Mouse (Mus musculus) lung, embryonic 14.5 days (tissue): ENCODE measurements around the gene Rhobtb1. TPM values are rescaled to one million over a fixed set of nuclear protein-coding genes. Genes with fewer than 3 reads are reported as not detected.
A peak's percentile ranks its signal among the peaks of the same experiment; 100 is the strongest.

ENCODE experiments used
- ATAC-seq: fragments of 200-750 bp; cut with Nextera tagmentation; 2 replicates; pipeline ENCODE4 v1.8.0; 2017; ENCODE audit warnings: mild to moderate bottlenecking, moderate TSS enrichment, moderate library complexity; ENCODE audit not compliant: insufficient read depth
- DNase-seq: peaks from one replicate; pipeline ENCODE4 v3.0.0-alpha.2; 2015
- H3K27ac ChIP-seq: fragments of 300-500 bp; sonication (generic); 2 replicates; pipeline ENCODE4 v1.5.1; 2014; ENCODE audit warnings: low read depth, mild to moderate bottlenecking, moderate library complexity
- H3K27me3 ChIP-seq: fragments of 300-500 bp; sonication (generic); 2 replicates; pipeline ENCODE4 v1.6.1; 2014; ENCODE audit warnings: low read length, control low read depth; ENCODE audit not compliant: insufficient read depth
- H3K36me3 ChIP-seq: fragments of 300-500 bp; sonication (generic); 2 replicates; pipeline ENCODE4 v1.6.1; 2014; ENCODE audit warnings: control low read depth; ENCODE audit not compliant: insufficient read depth
- H3K4me1 ChIP-seq: fragments of 300-500 bp; sonication (generic); 2 replicates; pipeline ENCODE4 v1.6.1; 2014; ENCODE audit warnings: antibody characterized with exemption, control low read depth; ENCODE audit not compliant: insufficient read depth
- H3K4me2 ChIP-seq: fragments of 300-500 bp; sonication (generic); 2 replicates; pipeline ENCODE4 v1.6.1; 2014; ENCODE audit warnings: mild to moderate bottlenecking
- H3K4me3 ChIP-seq: fragments of 300-500 bp; sonication (generic); 2 replicates; pipeline ENCODE4 v1.5.1; 2014; ENCODE audit warnings: low read depth, low read length
- H3K9ac ChIP-seq: fragments of 300-500 bp; sonication (generic); 2 replicates; pipeline ENCODE4 v1.6.1; 2014
- H3K9me3 ChIP-seq: fragments of 300-500 bp; sonication (generic); 2 replicates; pipeline ENCODE4 v1.6.1; 2016; ENCODE audit warnings: low read depth, low read length, control low read depth
- CTCF ChIP-seq: IDR thresholded peaks from 2 replicates; pipeline ENCODE4 v1.5.1; 2016; ENCODE audit warnings: antibody characterized with exemption, low read depth
- WGBS: fragments of 180-500 bp; shearing (Covaris S2); extraction: QIAGEN DNeasy Blood & Tissue Kit; methylation state at CpG from one replicate; pipeline ENCODE4 v1.1.7; 2014; 5-methylcytosine and 5-hydroxymethylcytosine counted together
- polyA plus RNA-seq: library from polyadenylated mRNA; unstranded; fragments of >200 nt; fragmentation: Nextera tagmentation; extraction: Ambion mirVana; gene quantifications from 2 replicates; pipeline ENCODE4 v1.2.1, GENCODE M21; 2014

Rhobtb1 gene
- polyA plus RNA-seq, 1 experiment from 2014 or later = 19.4 TPM

DNA sequence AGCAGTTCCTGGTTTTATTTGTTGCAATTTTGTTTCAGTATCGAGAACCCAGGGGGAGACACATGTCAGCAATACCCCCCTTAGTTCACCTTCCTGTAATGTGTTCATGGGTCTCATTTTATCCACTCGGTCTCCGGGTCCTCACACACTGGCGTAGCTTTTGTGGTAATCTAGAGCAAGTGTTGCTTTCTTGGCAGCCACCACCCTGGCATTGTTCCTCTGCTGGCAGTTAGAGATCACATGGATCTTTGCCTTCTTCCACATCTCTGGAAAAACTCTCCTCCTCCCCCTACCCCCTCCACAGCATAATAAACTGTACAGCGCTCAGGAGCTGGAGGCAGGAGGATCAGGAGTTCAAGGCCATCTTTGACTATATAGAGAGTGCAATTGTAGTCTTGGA lies 41.0 kb downstream of the Rhobtb1 start:
- H3K27me3 ChIP-seq = no peaks in the 10 kb centered on the region
- TF ChIP-seq CTCF = no peak
- 94% methylated on average over 5 of the region's 5 CpGs for WGBS
- H3K4me1 ChIP-seq = no peaks in the 10 kb centered on the region
- no peaks in the 10 kb centered on the region for H3K36me3 ChIP-seq
- DNase-seq (no peak), ATAC-seq (no peak)
- no peak overlapping the region for H3K27ac ChIP-seq
- H3K4me3 ChIP-seq = no peak overlapping the region
- H3K4me2 ChIP-seq = no peak overlapping the region
- no peaks in the 10 kb centered on the region for H3K9me3 ChIP-seq
- no peak overlapping the region for H3K9ac ChIP-seq

- no peaks in the 10 kb centered on the region for H3K27me3 ChIP-seq
- WGBS = 87% methylated on average over 10 of the region's 10 CpGs
- no peak overlapping the region for H3K4me2 ChIP-seq
- no peak overlapping the region for H3K27ac ChIP-seq
- no peak overlapping the region for H3K4me3 ChIP-seq
- DNase-seq (no peak), ATAC-seq (no peak)
- no peak for TF ChIP-seq CTCF
- no peaks in the 10 kb centered on the region for H3K4me1 ChIP-seq
- H3K9ac ChIP-seq = no peak overlapping the region
- H3K9me3 ChIP-seq = no peaks in the 10 kb centered on the region
- H3K36me3 ChIP-seq = no peaks in the 10 kb centered on the region
Observed at GRCm38 (mm10) chr10:69193721-69194120, 42.5 kb downstream of the Rhobtb1 start.

DNA sequence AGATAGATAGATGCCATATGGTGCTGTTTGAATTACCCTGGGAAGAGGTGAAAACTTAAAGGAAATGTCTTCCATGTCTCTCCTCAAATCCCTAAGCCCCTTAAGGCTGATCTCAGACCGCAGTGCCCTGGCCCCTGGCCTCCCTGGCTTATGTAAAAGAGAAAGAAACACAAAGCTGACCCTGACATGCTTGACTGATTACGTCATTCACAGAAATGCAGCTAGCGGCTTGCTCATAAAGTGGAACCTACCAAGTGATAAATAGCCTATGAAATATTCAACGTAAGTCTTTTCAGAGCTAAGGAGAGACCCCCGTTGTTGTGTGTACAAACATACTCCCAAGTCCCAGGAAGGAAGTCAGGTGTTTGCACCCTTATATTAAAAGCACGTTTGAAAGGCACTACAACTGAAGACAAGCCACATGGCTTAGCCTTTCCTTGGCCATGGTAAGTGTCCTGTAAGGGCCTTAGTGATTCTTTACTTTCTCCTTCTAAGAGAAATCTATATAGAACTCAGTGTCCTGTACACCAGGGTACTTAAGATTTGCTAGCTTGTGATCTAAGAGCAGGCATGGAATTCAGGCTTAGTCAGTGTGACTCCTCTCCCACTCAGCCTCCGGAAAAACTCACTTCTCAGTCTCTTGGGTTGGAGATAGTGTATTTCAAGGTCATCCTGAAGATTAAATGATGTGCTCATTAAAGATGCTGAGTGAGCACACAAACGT lies 53.6 kb downstream of the Rhobtb1 start:
- Histone ChIP-seq H3K9ac (no peak overlapping the region), H3K36me3 (no peaks in the 10 kb centered on the region), H3K4me1 (no peaks in the 10 kb centered on the region), H3K9me3 (no peaks in the 10 kb centered on the region), H3K4me2 (no peak overlapping the region), H3K4me3 (no peak overlapping the region), H3K27me3 (no peaks in the 10 kb centered on the region), H3K27ac (no peak overlapping the region)
- DNase-seq (peak; percentile 44), ATAC-seq (no peak; the same call in 1 of the 2 replicates)
- TF ChIP-seq CTCF = no peak
- WGBS = 40% methylated on average over 8 of the region's 8 CpGs

DNA sequence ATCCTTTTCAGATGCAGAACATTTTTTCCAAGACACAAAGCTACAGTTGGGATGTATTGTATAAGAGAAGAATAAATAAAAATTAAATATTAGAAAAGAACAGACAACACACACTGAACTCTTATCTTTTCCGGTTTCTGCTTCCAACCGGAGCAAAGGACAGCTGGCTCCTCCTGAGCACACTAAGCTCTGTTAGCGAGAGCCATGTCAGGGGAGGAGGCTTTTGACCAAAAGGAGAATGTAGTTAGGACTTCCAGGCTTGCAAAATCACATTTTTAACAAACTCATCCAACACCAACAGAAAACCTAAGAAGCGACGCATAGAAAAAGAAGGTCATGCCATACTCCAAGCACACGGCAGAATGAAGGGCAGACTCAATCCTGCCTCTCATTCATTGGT lies 54.8 kb downstream of the Rhobtb1 start:
- Histone ChIP-seq H3K27ac (no peak overlapping the region), H3K4me1 (no peaks in the 10 kb centered on the region), H3K27me3 (no peaks in the 10 kb centered on the region), H3K9me3 (no peaks in the 10 kb centered on the region), H3K9ac (no peak overlapping the region), H3K4me2 (no peak overlapping the region), H3K36me3 (no peaks in the 10 kb centered on the region), H3K4me3 (no peak overlapping the region)
- no peak for DNase-seq
- TF ChIP-seq CTCF = no peak
- ATAC-seq = no peak
- WGBS = 73% methylated on average over 6 of the region's 6 CpGs

- no peaks in the 10 kb centered on the region for H3K27me3 ChIP-seq
- TF ChIP-seq CTCF = no peak
- ATAC-seq = no peak
- no peak overlapping the region for H3K4me2 ChIP-seq
- H3K4me1 ChIP-seq = no peaks in the 10 kb centered on the region
- H3K9me3 ChIP-seq = no peaks in the 10 kb centered on the region
- H3K36me3 ChIP-seq = no peaks in the 10 kb centered on the region
- no peak overlapping the region for H3K4me3 ChIP-seq
- no peak for DNase-seq
- no peak overlapping the region for H3K9ac ChIP-seq
- no peak overlapping the region for H3K27ac ChIP-seq
- 82% methylated on average over 7 of the region's 7 CpGs for WGBS
Observed at GRCm38 (mm10) chr10:69207481-69207880, 56.2 kb downstream of the Rhobtb1 start.

DNA sequence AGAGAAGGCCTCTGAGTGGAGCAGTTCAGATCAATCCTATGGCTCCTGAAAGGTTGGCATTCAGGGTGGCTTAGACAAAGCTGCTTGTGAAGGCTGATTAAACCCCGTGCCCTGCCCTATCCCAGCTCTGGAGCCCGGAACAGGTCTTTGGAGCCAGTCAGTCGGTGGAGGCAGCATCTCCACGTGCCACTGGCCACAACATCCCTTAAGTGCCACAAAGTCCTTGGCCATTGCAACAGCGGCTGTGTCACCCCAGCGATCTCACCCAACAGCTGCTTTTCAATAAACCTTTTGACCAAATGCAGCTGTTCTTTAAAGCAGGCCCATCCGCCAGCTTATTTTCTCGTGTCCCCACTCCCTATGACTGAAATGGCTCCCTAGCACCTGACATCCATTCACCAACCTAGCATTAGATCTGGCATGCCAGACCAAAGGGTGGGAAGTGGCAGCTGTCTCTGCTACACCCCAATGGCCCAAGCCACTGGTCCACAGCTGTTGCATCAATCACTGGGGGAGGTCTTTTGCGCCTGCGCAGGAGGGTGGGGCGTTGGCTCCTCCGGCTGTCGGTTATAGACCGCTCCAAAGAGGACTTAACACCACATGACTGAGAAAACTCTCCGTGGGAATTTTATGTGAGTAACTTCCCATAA lies 56.9 kb downstream of the Rhobtb1 start:
- Histone ChIP-seq H3K27me3 (no peaks in the 10 kb centered on the region), H3K4me3 (no peak overlapping the region), H3K27ac (no peak overlapping the region), H3K9ac (no peak overlapping the region), H3K9me3 (no peaks in the 10 kb centered on the region), H3K4me1 (no peaks in the 10 kb centered on the region), H3K4me2 (no peak overlapping the region), H3K36me3 (no peaks in the 10 kb centered on the region)
- no peak for ATAC-seq
- TF ChIP-seq CTCF = no peak
- WGBS = 81% methylated on average over 15 of the region's 15 CpGs
- no peak for DNase-seq

- 85% methylated on average over 3 of the region's 3 CpGs for WGBS
- Histone ChIP-seq H3K4me1 (no peaks in the 10 kb centered on the region), H3K4me3 (no peak overlapping the region), H3K36me3 (no peaks in the 10 kb centered on the region), H3K9me3 (no peaks in the 10 kb centered on the region), H3K4me2 (no peak overlapping the region), H3K27me3 (no peaks in the 10 kb centered on the region), H3K27ac (no peak overlapping the region), H3K9ac (no peak overlapping the region)
- DNase-seq (no peak), ATAC-seq (no peak)
- TF ChIP-seq CTCF = peak; percentile 11; the same call in 1 of the 2 replicates
Observed at GRCm38 (mm10) chr10:69208705-69209104, 57.5 kb downstream of the Rhobtb1 start.
